Mouse (Mus musculus): ENCODE data around the gene Tgfa. TPM values are rescaled to one million over a fixed set of nuclear protein-coding genes. Genes with fewer than 3 reads are reported as not detected.
A peak's percentile ranks its signal among the peaks of the same experiment; 100 is the strongest.

The Tgfa gene
- polyA plus RNA-seq, 1 experiment from 2014 or later: 2.7 TPM

DNA sequence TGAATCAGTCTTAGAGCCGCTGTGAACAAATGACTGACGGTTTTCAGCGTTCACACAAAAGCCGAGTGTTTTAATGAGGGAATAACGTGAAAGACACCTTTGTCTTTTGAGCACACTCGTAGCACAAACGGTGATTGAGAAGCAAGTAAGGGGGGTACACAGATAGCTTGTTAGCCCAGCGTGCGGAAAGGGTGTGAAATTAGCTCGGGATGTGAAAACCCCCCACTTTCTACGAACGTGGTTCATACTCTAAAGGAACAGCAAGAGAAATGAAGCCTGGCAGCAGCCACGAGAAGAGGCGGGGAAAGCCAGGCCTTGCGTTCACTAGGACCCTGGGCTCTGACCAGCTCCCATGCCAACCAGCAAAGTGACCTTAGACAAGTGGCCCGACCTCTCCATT, 54.0 kb downstream of the Tgfa start:
- Histone ChIP-seq H3K27ac (no peak overlapping the region), H3K4me1 (peaks cover 22% of the 10 kb centered on the region)
- WGBS: 66% methylated on average over 16 of the region's 16 CpGs

DNA sequence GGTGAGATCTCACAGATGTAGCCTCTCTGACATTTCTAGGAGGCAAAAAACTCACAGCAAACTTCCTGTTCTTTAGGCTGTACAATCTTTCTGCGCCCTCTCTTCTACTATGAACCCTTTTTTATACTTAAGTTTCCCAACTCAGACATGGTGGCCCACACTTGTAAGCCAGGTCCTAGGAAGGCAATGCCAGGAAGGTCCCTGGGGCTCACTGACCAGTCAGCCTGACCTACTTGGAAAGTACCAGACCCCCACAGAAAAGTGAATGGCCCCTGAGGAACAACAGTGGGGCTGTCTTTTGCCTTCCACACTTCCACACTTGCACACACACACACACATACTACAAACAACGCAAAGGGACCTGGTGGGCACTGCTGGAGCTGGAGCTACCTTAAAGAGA, 55.2 kb downstream of the Tgfa start:
- H3K9me3 ChIP-seq: no peaks in the 10 kb centered on the region
- no peak overlapping the region for H3K4me2 ChIP-seq (replicated peaks)
- no peaks in the 10 kb centered on the region for H3K27me3 ChIP-seq
- WGBS: 90% methylated on average over 2 of the region's 2 CpGs
- H3K4me3 ChIP-seq: no peak overlapping the region
- H3K9ac ChIP-seq: no peak overlapping the region
- H3K36me3 ChIP-seq: no peaks in the 10 kb centered on the region
- no peak for ATAC-seq (ENCODE audit: low FRiP score, low read depth)
- no peak overlapping the region; the same call in 1 of the 2 replicates for H3K27ac ChIP-seq
- peaks cover 22% of the 10 kb centered on the region for H3K4me1 ChIP-seq

More for the DNA sequence above, 54.0 kb downstream of the Tgfa start:
- Histone ChIP-seq H3K4me3 (no peak overlapping the region), H3K36me3 (no peaks in the 10 kb centered on the region), H3K27me3 (no peaks in the 10 kb centered on the region), H3K9ac (no peak overlapping the region), H3K4me2 (replicated peaks) (no peak overlapping the region), H3K9me3 (no peaks in the 10 kb centered on the region)
- ATAC-seq (ENCODE audit: low FRiP score, low read depth): no peak

DNA sequence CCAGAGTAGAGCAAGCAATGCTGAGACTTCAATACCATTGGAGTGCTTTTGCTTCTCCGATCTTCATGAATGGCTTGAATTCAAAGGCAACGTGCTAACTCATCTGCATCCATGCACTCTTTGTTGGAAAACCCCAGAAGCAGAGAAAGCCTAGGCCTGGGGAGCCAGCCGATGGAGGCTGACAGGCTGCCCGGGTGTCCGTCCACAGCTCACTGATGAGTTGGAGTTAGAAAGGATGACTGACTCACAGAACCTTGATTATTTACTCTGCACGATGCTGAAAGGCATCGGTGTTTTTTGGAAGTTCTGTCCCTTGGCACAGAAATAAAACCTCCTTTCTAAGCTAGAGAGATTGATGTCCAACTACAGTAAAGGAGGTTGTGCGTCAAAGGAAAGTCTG, 55.8 kb downstream of the Tgfa start:
- WGBS: 85% methylated on average over 8 of the region's 8 CpGs
- Histone ChIP-seq H3K36me3 (no peaks in the 10 kb centered on the region), H3K4me2 (replicated peaks) (no peak overlapping the region), H3K9me3 (no peaks in the 10 kb centered on the region), H3K4me3 (no peak overlapping the region), H3K27me3 (no peaks in the 10 kb centered on the region), H3K27ac (no peak overlapping the region), H3K9ac (no peak overlapping the region), H3K4me1 (peaks cover 22% of the 10 kb centered on the region)
- ATAC-seq (ENCODE audit: low FRiP score, low read depth): no peak

DNA sequence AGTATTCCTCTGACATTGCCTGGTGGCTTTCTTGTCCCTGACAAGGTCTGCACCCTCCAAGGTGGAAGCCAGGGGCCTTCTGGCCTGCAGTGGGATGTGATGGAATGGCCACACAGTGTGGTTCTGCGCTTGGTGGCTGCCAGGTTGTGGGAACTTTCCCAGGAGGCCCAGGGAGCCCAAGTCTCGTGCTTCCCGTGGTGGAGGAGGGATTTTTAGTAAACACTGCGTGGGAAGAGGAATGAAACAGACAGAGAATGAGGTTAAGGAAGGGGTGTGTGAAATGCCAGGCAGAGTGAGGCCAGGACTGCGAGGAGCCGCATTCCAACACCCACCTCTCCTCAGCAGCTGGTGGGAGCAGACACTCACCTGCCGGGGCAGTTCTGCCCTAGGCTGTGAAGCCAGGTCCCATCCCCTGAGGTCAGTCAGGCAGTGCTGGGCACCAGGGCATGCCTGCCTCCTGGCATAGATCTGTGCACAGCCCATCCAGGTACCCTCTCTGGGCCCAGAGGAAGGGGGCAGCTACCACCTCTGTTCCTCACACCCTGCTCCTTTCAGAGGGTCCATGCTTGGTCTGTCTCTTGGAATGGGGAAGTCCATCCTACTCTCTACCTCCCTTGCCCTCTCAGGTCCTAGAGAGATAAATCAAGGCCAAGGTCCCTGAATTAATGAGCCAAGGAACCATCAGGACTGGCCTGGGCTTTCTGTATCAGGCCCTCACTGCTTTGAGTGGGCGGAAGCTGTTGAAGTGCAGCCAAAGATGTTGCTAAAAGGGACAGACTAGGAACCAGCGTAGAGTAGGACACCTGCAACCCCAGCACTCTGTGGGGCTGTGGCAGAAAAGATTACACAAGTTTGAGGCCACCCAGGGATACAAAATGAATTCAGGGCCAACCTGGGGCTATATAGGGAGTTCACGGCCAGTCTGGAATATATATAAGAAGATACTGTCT, 57.4 kb downstream of the Tgfa start:
- Histone ChIP-seq H3K4me1 (peaks cover 14% of the 10 kb centered on the region; the same call in 1 of the 2 replicates), H3K9me3 (no peaks in the 10 kb centered on the region), H3K36me3 (no peaks in the 10 kb centered on the region), H3K4me2 (replicated peaks) (no peak overlapping the region), H3K4me3 (no peak overlapping the region), H3K9ac (no peak overlapping the region), H3K27ac (no peak overlapping the region), H3K27me3 (no peaks in the 10 kb centered on the region)
- ATAC-seq (ENCODE audit: low FRiP score, low read depth): no peak
- WGBS: 59% methylated on average over 10 of the region's 10 CpGs

DNA sequence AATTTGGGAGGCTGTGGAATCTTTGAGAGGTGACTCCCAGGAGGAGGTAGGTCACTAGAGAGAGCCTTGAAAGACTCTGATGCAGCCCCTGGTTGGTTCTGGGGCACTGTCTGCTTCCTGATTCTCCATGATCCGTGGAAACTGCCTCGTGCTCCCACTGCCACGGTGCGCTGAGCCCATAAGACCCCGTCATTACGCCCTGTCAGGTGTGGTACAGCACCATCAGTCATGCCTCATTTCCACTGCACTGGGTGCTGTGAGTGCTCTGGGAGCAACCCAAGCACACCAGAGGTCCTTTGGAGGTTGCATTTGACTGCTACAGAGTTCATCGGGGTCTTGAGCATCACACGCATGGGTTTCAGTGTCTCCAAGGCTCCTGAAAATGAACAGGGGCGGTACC, 60.9 kb downstream of the Tgfa start:
- H3K4me3 ChIP-seq: no peak overlapping the region
- ATAC-seq (ENCODE audit: low FRiP score, low read depth): no peak
- H3K4me2 ChIP-seq (replicated peaks): no peak overlapping the region
- H3K4me1 ChIP-seq: peaks cover 14% of the 10 kb centered on the region
- no peaks in the 10 kb centered on the region for H3K9me3 ChIP-seq
- no peak overlapping the region for H3K9ac ChIP-seq
- no peaks in the 10 kb centered on the region for H3K27me3 ChIP-seq
- no peaks in the 10 kb centered on the region for H3K36me3 ChIP-seq
- no peak overlapping the region for H3K27ac ChIP-seq
- 83% methylated on average over 9 of the region's 9 CpGs for WGBS

DNA sequence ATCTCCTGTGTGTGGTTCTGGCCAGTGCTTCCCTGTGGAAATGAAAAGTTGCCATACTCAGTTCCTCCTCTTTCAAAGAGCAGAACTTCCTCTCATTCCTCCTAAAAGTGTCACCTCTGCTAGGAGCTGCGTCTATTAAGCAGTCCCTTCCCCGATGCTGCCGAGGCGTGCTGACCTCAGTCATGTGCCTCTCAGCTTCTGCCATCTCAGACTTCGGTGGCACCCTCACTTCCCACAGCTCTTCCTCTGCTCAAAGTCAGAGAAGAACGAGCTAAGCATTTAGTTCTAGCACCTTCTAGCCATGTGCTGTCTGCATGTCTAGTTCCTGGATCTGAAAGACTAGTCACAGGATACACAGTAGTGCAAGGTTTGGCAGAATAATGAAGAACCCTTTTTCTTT, 64.2 kb downstream of the Tgfa start:
- no peaks in the 10 kb centered on the region for H3K27me3 ChIP-seq
- peaks cover 10% of the 10 kb centered on the region for H3K4me1 ChIP-seq
- no peaks in the 10 kb centered on the region for H3K9me3 ChIP-seq
- H3K27ac ChIP-seq: no peak overlapping the region
- H3K4me2 ChIP-seq (replicated peaks): no peak overlapping the region
- no peaks in the 10 kb centered on the region for H3K36me3 ChIP-seq
- WGBS: 81% methylated on average over 6 of the region's 6 CpGs
- no peak overlapping the region for H3K4me3 ChIP-seq
- no peak overlapping the region for H3K9ac ChIP-seq
- no peak for ATAC-seq (ENCODE audit: low FRiP score, low read depth)

DNA sequence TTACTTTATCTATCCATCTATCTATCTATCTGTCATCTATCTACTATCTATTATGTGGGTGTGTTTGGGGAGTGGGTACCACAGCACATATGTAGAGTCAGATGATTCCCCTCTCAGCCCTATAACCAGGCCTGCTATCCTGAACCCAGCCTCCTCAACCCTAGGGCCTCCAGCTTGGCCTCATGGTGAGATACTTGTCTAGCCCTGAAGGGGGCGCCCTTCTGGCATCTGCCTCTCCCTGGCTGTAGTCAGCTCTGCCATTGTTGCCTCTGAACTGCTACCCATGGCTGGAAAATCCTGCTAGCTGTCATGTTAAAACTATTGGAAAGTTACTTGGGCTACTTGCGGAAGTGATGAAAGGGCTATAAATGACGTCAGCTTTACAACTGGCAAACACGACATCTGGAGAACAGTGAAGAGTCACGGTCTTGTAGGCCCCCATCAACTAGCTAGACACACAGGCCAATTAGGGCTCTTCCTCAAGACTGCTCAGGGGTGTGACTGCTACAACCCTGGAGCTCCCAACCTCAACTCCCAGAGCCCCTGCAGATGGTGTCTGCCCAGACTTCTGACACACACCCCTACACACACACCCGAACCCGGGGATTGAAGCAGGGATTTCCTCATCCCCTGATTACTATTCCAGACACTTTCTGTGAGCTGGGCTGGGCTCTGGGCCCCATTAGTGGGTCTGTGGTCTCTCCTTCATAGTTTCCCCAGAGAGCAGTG, 65.5 kb downstream of the Tgfa start:
- H3K4me3 ChIP-seq: no peak overlapping the region
- no peak overlapping the region for H3K4me2 ChIP-seq (replicated peaks)
- no peak overlapping the region for H3K27ac ChIP-seq
- no peak overlapping the region for H3K9ac ChIP-seq
- ATAC-seq (ENCODE audit: low FRiP score, low read depth): peak; percentile 83
- H3K27me3 ChIP-seq: no peaks in the 10 kb centered on the region
- 22% methylated on average over 7 of the region's 7 CpGs for WGBS
- no peaks in the 10 kb centered on the region for H3K9me3 ChIP-seq
- no peaks in the 10 kb centered on the region for H3K36me3 ChIP-seq
- H3K4me1 ChIP-seq: peaks cover 13% of the 10 kb centered on the region

DNA sequence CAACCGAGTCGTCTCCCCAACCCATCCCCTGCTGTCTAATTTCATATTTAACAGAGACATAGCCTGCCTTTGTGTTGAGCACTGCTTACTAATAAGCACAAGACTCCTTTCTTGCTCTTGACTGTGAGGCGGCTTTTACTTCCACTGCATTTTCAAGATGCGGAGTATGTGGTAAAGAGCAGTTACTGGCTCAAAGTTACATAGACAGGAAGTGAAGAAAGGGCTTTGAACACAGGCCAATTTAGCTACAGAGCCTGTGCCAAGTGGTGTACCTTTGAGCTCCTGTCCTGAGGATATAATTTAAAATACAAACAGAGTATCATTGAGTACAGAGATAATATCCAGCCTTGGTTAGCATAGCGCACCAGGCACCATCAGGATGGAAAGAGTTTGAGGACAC, 71.8 kb downstream of the Tgfa start:
- H3K9ac ChIP-seq: no peak overlapping the region
- WGBS: 71% methylated on average over 5 of the region's 5 CpGs
- H3K4me1 ChIP-seq: peaks cover 26% of the 10 kb centered on the region
- H3K27me3 ChIP-seq: peaks cover 4% of the 10 kb centered on the region; the same call in 1 of the 2 replicates
- no peaks in the 10 kb centered on the region for H3K9me3 ChIP-seq
- no peaks in the 10 kb centered on the region for H3K36me3 ChIP-seq
- H3K4me3 ChIP-seq: no peak overlapping the region
- H3K27ac ChIP-seq: peak overlapping the region; percentile 39; the same call in 1 of the 2 replicates
- no peak for ATAC-seq (ENCODE audit: low FRiP score, low read depth)
- no peak overlapping the region for H3K4me2 ChIP-seq (replicated peaks)

DNA sequence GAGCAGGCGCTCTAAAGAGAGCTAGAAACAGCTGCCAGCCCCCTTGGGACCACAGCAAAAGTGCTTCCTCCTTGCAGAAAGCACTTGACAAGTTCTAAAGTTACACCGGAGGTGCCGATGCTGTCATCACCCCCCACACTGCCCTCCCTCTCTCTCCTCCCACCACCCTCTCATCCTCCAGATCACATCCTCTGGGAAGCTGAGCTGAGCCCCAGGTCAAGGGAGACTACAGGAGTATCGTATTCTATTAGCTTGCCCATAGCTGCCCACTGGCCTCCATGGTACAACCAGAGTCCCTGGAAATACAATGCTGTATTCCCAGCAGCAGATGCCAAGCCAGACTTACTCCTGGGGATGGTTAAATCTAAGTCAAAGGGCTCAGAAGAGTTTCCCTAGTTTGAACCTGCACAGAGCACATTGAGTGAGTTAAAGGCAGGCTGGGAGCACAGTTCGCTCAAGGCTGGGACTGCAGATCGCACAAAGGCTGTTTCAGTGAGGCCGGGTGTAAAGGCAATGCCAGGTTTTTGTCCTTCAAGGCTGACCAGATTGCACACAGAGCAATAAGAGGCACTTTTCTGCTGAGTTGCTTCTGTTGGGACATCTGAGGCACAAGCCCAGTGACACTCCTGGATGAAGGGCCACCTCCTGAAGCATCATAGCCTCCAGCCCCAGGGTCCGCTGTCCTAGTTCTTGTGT, 75.5 kb downstream of the Tgfa start:
- H3K4me3 ChIP-seq: no peak overlapping the region
- H3K9me3 ChIP-seq: no peaks in the 10 kb centered on the region
- H3K4me1 ChIP-seq: peaks cover 24% of the 10 kb centered on the region
- H3K27ac ChIP-seq: no peak overlapping the region
- 50% methylated on average over 8 of the region's 8 CpGs for WGBS
- no peaks in the 10 kb centered on the region for H3K36me3 ChIP-seq
- ATAC-seq (ENCODE audit: low FRiP score, low read depth): peak; percentile 36; the same call in 1 of the 2 replicates
- H3K9ac ChIP-seq: no peak overlapping the region
- H3K4me2 ChIP-seq (replicated peaks): no peak overlapping the region
- peaks cover 4% of the 10 kb centered on the region; the same call in 1 of the 2 replicates for H3K27me3 ChIP-seq

DNA sequence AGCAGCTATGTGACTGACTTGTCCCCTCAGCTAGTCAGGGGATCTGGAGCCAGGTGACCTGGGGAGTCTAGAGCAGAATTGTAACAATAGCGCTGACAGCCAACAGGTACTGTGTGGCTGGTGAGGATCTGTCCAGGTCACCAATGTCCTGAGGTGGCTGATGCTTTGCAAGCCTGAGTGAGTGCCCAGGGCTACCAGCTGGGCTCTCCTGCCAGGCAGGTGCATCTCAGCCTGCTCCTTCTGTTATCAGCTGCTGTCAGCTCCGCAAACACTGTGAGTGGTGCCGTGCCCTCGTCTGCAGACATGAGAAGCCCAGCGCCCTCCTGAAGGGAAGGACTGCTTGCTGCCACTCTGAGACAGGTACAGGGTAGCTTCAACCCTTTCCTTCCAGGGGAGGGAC, 76.1 kb downstream of the Tgfa start:
- no peak for ATAC-seq (ENCODE audit: low FRiP score, low read depth)
- Histone ChIP-seq H3K4me1 (peaks cover 22% of the 10 kb centered on the region), H3K27ac (no peak overlapping the region), H3K9ac (no peak overlapping the region), H3K4me3 (no peak overlapping the region), H3K27me3 (peaks cover 4% of the 10 kb centered on the region; the same call in 1 of the 2 replicates), H3K36me3 (no peaks in the 10 kb centered on the region), H3K9me3 (0 out of 2 replicates have a peak, but pooled peaks cover 4% of the 10 kb centered on the region), H3K4me2 (replicated peaks) (no peak overlapping the region)
- WGBS: 84% methylated on average over 5 of the region's 5 CpGs

DNA sequence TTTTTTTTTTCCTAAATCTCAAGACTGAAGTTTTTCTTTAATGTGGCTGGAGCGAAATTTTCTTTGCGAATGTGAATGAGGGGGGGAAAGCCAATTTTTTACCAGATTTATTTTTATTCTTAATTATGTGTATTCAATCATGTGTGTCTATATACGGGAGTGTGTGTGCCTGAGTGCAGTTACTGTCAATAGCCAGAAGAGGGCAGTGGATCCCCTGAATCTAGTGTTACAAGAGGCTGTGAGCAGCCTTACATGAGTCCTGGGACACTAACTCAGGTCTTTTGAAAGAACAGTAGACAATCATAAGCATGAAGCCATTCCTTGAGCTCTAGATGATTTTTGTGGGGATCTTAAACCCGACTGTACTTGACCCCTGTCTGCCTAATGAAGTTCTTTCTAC, 80.7 kb downstream of the Tgfa start:
- no peak for ATAC-seq (ENCODE audit: low FRiP score, low read depth)
- 94% methylated on average over 4 of the region's 4 CpGs for WGBS
- Histone ChIP-seq H3K36me3 (no peaks in the 10 kb centered on the region), H3K9me3 (0 out of 2 replicates have a peak, but pooled peaks cover 4% of the 10 kb centered on the region), H3K4me1 (peaks cover 2% of the 10 kb centered on the region; the same call in 1 of the 2 replicates), H3K27ac (no peak overlapping the region), H3K4me2 (replicated peaks) (no peak overlapping the region), H3K27me3 (0 out of 2 replicates have a peak, but pooled peaks cover 4% of the 10 kb centered on the region), H3K4me3 (no peak overlapping the region), H3K9ac (no peak overlapping the region)

DNA sequence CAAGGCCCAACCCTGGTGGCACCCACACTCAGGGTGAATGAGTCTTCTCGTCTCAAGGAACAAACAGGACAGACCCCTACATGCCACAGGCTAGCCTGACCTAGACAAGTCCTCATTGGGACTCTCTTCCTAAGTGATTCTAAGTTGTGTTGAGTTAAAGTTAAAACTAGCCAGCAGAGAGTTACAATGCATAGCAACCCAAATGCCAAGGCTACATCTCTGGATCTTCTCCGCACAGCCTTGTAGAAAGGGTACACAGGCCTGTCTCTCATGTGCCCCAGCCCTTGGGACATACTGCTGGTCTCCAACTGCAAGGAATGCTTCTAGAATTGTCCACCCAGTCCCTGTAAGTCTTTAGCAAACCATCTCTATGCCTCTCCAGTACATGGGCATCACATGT, 81.8 kb downstream of the Tgfa start:
- H3K27ac ChIP-seq: no peak overlapping the region
- H3K9ac ChIP-seq: no peak overlapping the region
- no peaks in the 10 kb centered on the region for H3K27me3 ChIP-seq
- WGBS: 81% methylated on average over 2 of the region's 2 CpGs
- no peaks in the 10 kb centered on the region for H3K36me3 ChIP-seq
- no peak overlapping the region for H3K4me2 ChIP-seq (replicated peaks)
- 0 out of 2 replicates have a peak, but pooled peaks cover 4% of the 10 kb centered on the region for H3K9me3 ChIP-seq
- no peaks in the 10 kb centered on the region for H3K4me1 ChIP-seq
- no peak for ATAC-seq (ENCODE audit: low FRiP score, low read depth)
- no peak overlapping the region for H3K4me3 ChIP-seq
